Mouse (Mus musculus): ENCODE results near the gene Cadm1. TPM values are rescaled to one million over a fixed set of nuclear protein-coding genes. Genes with fewer than 3 reads are reported as not detected.

Gene Cadm1
- polyA plus RNA-seq, 1 experiment from 2014 or later: 71.6 TPM

DNA sequence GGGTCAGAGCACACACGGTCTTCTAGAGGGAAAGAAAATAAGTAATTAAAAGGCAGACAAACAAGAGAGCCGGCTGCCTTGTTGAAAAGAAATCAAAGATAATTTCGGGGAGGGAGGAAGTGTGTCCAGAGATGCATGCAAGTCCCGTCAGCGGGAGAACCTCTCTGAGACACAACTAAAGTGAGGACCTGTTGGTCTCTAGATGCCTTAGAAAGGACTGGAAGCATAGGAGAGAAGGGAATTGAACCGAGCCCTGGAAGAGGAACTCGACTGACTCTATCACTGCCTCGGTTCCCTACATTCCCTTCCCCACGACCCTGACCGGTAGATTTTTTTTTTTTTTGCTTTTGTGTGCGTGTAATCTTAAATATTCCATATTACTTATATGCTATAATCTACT, 791 bp upstream of the Cadm1 start:
- no peak for ATAC-seq (ENCODE audit: low FRiP score, low read depth)
- H3K4me1 ChIP-seq: peaks cover 28% of the 10 kb centered on the region
- no peaks in the 10 kb centered on the region for H3K36me3 ChIP-seq
- H3K27me3 ChIP-seq: peaks cover 13% of the 10 kb centered on the region; the same call in 1 of the 2 replicates
- no peaks in the 10 kb centered on the region for H3K9me3 ChIP-seq
- 3% methylated on average over 11 of the region's 11 CpGs for WGBS
- no peak overlapping the region for H3K9ac ChIP-seq (replicated peaks)
- peak overlapping the region; percentile 95 for H3K4me2 ChIP-seq (replicated peaks)
- H3K27ac ChIP-seq (replicated peaks): no peak overlapping the region
- peak overlapping the region; percentile 73 for H3K4me3 ChIP-seq

- 1% methylated on average over 26 of the region's 30 CpGs for whole genome bisulfite sequencing
- H3K27ac ChIP-seq (replicated peaks): peak overlapping the region; percentile 86
Observed at GRCm38 (mm10) chr9:47530544-47530921, 560 bp downstream of the Cadm1 start.

DNA sequence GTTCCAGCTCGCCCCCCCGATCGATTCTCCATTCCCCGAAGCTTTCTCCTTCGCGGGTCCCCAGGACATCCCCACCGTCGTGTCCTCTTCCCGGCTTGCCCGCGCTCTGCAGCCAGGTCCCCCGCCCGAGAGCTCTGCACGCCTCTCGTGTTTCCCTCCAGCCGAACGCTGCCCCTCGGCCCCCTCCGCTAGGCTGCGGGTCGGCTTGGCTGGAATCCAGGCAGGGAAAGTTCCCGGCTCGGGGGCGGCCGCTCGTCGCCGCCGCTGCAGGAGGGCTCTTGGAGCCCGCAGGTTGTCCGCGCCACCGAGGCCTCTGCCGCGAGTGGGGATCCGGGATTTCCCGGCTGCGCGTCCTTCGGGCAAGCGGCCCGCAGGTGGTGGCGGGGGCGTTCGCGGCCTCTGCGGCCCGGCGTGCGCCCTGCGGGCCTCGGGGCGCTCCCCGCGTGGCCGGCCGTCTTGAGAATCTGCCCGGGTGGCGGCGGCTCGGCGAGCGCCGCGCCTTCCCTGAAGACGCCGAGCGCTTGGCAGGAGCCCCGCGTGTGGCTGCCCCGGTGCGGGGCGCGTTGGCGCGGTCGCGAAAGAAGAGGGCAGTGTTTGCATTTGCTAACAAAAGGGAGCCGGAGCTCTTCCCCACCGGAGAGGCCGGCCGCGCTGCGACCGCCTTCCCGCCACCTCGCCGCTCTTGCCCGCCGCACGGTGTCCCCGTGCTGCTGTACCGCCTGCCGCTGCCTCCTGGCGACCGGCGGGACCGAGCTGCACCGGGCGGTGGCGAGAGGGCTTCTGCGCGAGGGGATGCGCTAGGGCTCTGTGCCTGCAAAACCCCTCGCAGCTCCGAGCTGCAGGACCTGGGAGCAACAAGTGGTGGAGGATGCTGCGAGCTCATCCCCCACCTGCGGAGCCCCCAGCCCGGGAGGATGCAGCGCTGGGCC, 1.2 kb downstream of the Cadm1 start:
- Histone ChIP-seq H3K27me3 (peaks cover 26% of the 10 kb centered on the region), H3K27ac (replicated peaks) (peak overlapping the region; percentile 86), H3K4me1 (peaks cover 34% of the 10 kb centered on the region), H3K9ac (replicated peaks) (peak overlapping the region; percentile 78), H3K4me3 (peak overlapping the region; percentile 73), H3K4me2 (replicated peaks) (peak overlapping the region; percentile 95), H3K36me3 (no peaks in the 10 kb centered on the region), H3K9me3 (no peaks in the 10 kb centered on the region)
- peak; percentile 30 for ATAC-seq (ENCODE audit: low FRiP score, low read depth)
- WGBS: under 1% methylated on average over 88 of the region's 110 CpGs

More at GRCm38 (mm10) chr9:47530544-47530921, 560 bp downstream of the Cadm1 start:
- peak overlapping the region; percentile 95 for H3K4me2 ChIP-seq (replicated peaks)
- peak overlapping the region; percentile 73 for H3K4me3 ChIP-seq
- ATAC-seq (ENCODE audit: low FRiP score, low read depth): peak; percentile 50
- H3K9me3 ChIP-seq: no peaks in the 10 kb centered on the region
- peaks cover 32% of the 10 kb centered on the region for H3K4me1 ChIP-seq
- no peaks in the 10 kb centered on the region for H3K36me3 ChIP-seq
- peaks cover 20% of the 10 kb centered on the region for H3K27me3 ChIP-seq
- peak overlapping the region; percentile 78 for H3K9ac ChIP-seq (replicated peaks)

DNA sequence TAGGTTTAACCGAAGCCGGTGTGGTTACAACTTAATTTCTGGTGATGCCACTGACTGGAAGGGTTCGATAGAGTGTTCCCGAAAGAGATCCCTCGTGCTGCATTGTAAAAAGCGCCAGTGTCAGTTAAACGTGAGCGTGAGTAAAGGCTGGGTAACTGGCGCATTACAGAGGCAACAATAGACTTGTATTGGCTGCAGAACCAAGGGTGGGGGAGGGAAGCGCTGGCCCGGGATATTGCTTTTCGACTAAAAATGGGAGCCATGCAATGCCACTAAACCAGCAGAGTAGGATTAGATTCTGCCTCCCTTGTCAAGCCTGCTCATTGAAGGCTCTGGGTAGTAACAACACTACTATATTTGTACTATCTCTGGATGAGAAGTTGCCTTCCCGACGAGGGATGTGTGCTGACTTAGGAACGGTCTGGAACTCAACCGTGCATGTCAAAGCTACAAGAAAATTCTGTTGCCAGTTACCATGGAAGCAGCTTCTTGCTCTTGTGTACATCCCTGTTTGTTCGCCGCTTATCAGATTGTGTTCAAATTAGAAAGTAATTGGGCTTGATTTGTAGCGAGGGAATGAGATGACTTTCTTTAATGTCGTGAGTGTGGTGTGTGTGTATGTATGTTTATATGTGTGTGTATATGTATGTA, 2.4 kb downstream of the Cadm1 start:
- Histone ChIP-seq H3K4me1 (peaks cover 34% of the 10 kb centered on the region), H3K9me3 (no peaks in the 10 kb centered on the region), H3K27ac (replicated peaks) (0 out of 2 replicates have a peak overlapping the region, but pooled peaks have one; percentile 20), H3K36me3 (no peaks in the 10 kb centered on the region), H3K9ac (replicated peaks) (peak overlapping the region; percentile 78), H3K4me3 (peak overlapping the region; percentile 73), H3K4me2 (replicated peaks) (peak overlapping the region; percentile 95), H3K27me3 (peaks cover 35% of the 10 kb centered on the region)
- no peak for ATAC-seq (ENCODE audit: low FRiP score, low read depth)
- WGBS: 2% methylated on average over 20 of the region's 20 CpGs

- Histone ChIP-seq H3K4me1 (peaks cover 34% of the 10 kb centered on the region), H3K9ac (replicated peaks) (no peak overlapping the region), H3K36me3 (0 out of 2 replicates have a peak, but pooled peaks cover 1% of the 10 kb centered on the region), H3K4me3 (peak overlapping the region; percentile 73), H3K27ac (replicated peaks) (no peak overlapping the region), H3K9me3 (no peaks in the 10 kb centered on the region), H3K4me2 (replicated peaks) (peak overlapping the region; percentile 95), H3K27me3 (peaks cover 36% of the 10 kb centered on the region)
- no peak for ATAC-seq (ENCODE audit: low FRiP score, low read depth)
- WGBS: 5% methylated on average over 8 of the region's 8 CpGs
Observed at GRCm38 (mm10) chr9:47533461-47533860, 3.5 kb downstream of the Cadm1 start.

DNA sequence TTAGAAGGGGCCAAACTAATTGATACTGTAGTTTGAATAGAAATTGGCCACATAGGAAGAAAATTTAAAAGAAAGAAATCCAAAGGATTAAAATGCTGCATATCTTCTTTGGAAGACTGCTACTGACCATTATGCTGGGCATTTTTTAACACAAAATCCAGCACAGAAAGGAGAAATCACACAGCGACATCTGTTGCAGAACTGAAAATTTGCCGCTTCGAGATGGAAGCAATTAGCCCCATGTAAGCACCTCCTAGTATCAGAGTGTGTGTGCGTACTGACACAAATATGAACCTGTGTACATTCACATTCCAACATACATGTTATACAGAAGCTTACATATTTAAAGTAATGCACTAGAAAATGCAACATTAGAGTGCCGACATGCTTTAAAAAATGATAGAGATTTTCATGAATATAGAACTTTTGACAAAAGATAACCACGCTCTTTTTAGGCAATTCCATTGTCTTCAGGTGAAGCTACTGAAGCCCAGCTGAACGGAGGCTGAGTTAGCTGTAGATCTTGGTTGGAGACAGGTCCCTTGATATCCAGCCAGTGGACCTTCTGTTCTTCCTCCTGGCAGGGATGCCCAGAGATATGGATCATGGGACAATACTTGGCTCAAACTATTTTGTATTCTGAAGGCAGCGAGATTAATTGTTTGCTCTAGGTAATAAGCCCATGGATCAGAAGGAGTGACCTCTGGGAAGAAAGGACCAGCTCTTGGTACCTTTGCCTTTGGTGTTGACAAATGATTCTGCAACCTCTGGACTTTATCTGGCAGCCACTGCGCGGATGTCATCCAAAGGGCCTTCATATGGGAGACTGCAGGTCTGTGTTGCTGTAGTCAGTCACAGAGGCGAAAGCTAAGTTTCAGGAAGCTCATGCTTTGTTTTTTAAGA, 4.9 kb downstream of the Cadm1 start:
- no peak overlapping the region for H3K4me3 ChIP-seq
- H3K4me1 ChIP-seq: peaks cover 30% of the 10 kb centered on the region
- WGBS: 89% methylated on average over 11 of the region's 11 CpGs
- no peak overlapping the region for H3K4me2 ChIP-seq (replicated peaks)
- no peak for ATAC-seq (ENCODE audit: low FRiP score, low read depth)
- no peak overlapping the region for H3K27ac ChIP-seq (replicated peaks)
- H3K27me3 ChIP-seq: peaks cover 36% of the 10 kb centered on the region
- H3K9me3 ChIP-seq: no peaks in the 10 kb centered on the region
- no peak overlapping the region for H3K9ac ChIP-seq (replicated peaks)
- 0 out of 2 replicates have a peak, but pooled peaks cover 5% of the 10 kb centered on the region for H3K36me3 ChIP-seq

- H3K27ac ChIP-seq (replicated peaks): no peak overlapping the region
- H3K36me3 ChIP-seq: no peaks in the 10 kb centered on the region; the same call in 1 of the 2 replicates
- WGBS: 78% methylated on average over 7 of the region's 7 CpGs
- H3K9me3 ChIP-seq: no peaks in the 10 kb centered on the region
- peaks cover 10% of the 10 kb centered on the region for H3K4me1 ChIP-seq
- H3K27me3 ChIP-seq: no peaks in the 10 kb centered on the region
- no peak overlapping the region for H3K4me3 ChIP-seq
- ATAC-seq (ENCODE audit: low FRiP score, low read depth): no peak
- no peak overlapping the region for H3K9ac ChIP-seq (replicated peaks)
- H3K4me2 ChIP-seq (replicated peaks): no peak overlapping the region
Observed at GRCm38 (mm10) chr9:47545245-47545644, 15.3 kb downstream of the Cadm1 start.

DNA sequence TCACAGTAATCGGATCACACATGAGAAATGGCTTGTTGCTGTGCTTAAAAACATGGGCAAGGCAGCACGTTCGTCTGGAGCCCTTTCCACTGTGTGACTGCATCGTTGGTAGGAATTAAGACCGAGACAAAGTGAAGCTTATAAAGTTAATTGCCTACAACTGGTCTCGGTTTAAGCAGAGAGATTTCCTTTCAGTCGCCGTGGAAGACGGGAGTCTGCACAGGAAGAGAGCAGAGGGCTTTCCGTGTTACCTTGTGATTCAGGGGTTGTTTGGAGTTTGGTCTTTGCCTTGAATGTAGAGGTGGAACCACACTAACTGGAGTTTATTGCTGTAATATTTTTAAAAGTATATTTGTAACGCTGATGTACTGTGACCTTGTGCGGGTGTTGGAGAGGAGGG, 15.7 kb downstream of the Cadm1 start:
- Histone ChIP-seq H3K4me1 (peaks cover 10% of the 10 kb centered on the region), H3K9ac (replicated peaks) (no peak overlapping the region), H3K27ac (replicated peaks) (no peak overlapping the region), H3K4me3 (no peak overlapping the region), H3K4me2 (replicated peaks) (no peak overlapping the region), H3K27me3 (no peaks in the 10 kb centered on the region), H3K36me3 (no peaks in the 10 kb centered on the region; the same call in 1 of the 2 replicates), H3K9me3 (no peaks in the 10 kb centered on the region)
- ATAC-seq (ENCODE audit: low FRiP score, low read depth): no peak
- 52% methylated on average over 12 of the region's 12 CpGs for WGBS

DNA sequence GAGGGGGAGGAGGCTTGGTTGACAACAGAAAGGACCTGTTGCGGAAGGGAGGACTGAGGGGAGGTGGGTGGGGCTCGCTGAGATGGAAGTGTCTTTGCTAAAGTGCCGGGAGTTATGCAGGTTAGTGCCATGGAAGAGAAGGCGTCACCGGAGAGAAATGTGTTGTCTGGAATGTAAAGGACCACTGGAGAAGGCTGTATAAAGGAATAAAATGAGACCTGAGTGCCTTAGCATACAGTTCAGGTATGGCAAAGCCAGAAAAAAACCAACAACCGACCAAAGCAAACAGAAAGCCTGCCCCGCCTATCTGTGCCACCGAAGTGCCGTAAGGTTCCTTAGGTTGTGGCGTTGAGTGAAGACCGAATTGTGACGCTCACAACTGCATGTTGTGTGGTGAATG, 18.4 kb downstream of the Cadm1 start:
- H3K36me3 ChIP-seq: no peaks in the 10 kb centered on the region; the same call in 1 of the 2 replicates
- 92% methylated on average over 12 of the region's 12 CpGs for WGBS

DNA sequence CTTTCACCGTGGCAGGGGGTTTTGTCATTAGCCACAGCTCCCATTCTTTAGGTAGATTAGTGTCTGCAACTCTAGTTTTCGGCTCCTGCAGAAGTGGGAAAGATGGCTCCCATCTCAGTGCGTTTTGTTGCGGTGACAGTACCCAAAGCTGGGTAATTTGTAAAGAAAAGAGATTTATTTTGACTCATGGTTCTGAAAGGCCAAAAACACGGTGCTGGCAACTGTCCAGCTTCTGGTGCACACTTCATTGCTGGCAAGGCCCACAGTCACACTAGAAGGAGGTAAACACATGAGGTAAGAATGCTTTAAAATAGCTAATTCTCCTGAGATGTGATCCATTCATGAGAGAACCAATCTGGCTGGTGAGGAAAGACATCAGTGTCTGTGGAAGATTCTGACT, 18.9 kb downstream of the Cadm1 start:
- Histone ChIP-seq H3K4me3 (no peak overlapping the region), H3K36me3 (no peaks in the 10 kb centered on the region), H3K4me2 (replicated peaks) (no peak overlapping the region), H3K9me3 (no peaks in the 10 kb centered on the region), H3K4me1 (peaks cover 10% of the 10 kb centered on the region), H3K9ac (replicated peaks) (no peak overlapping the region), H3K27me3 (no peaks in the 10 kb centered on the region), H3K27ac (replicated peaks) (no peak overlapping the region)
- WGBS: 94% methylated on average over 5 of the region's 5 CpGs
- ATAC-seq (ENCODE audit: low FRiP score, low read depth): no peak

More for the DNA sequence above, 18.4 kb downstream of the Cadm1 start:
- H3K4me2 ChIP-seq (replicated peaks): no peak overlapping the region
- H3K9ac ChIP-seq (replicated peaks): no peak overlapping the region
- H3K27me3 ChIP-seq: no peaks in the 10 kb centered on the region
- H3K27ac ChIP-seq (replicated peaks): no peak overlapping the region
- no peaks in the 10 kb centered on the region for H3K9me3 ChIP-seq
- ATAC-seq (ENCODE audit: low FRiP score, low read depth): no peak
- H3K4me3 ChIP-seq: no peak overlapping the region
- peaks cover 10% of the 10 kb centered on the region for H3K4me1 ChIP-seq

- no peaks in the 10 kb centered on the region for H3K36me3 ChIP-seq
- peaks cover 3% of the 10 kb centered on the region; the same call in 1 of the 2 replicates for H3K4me1 ChIP-seq
- no peaks in the 10 kb centered on the region for H3K27me3 ChIP-seq
- ATAC-seq (ENCODE audit: low FRiP score, low read depth): no peak
- H3K4me3 ChIP-seq: no peak overlapping the region
- no peaks in the 10 kb centered on the region for H3K9me3 ChIP-seq
- WGBS: 95% methylated on average over 10 of the region's 10 CpGs
- no peak overlapping the region for H3K4me2 ChIP-seq (replicated peaks)
- no peak overlapping the region for H3K9ac ChIP-seq (replicated peaks)
- no peak overlapping the region for H3K27ac ChIP-seq (replicated peaks)
Observed at GRCm38 (mm10) chr9:47552960-47553575, 23.1 kb downstream of the Cadm1 start.

Data from midbrain, embryonic 12.5 days (tissue).